Mouse (Mus musculus) kidney, postnatal 14 days (tissue): ENCODE results near the gene Gpbar1.
"Not testable (repeated sequence)": the region's sequence is repeated elsewhere in the genome, so short reads cannot be mapped to it uniquely, and the experiment has no call there.

Source experiments
- DNase-seq: peaks from one replicate; pipeline ENCODE4 v3.0.0; 2022; ENCODE audit warnings: mixed read lengths

Gene Gpbar1

DNA sequence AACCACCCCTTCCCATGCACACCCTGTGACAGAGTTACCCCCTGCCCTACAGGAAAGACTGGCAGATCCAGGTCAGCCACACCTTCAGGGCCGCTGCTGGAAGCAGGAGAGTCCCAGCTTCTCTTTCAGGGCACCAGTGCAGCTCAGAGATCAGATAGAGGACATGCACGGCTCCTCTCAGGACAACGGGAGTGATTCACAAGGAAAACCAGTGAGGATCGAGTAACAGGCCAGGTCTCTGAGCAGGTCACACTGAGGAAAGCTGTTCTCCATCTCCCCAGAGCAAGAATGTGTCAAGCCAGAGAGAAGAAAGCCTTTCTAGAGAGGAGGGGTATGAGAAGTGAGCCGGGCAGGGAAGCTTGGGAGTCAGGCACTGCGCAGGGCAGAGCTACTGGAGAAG lies 18.1 kb downstream of the Gpbar1 start:
- no peak for DNase-seq

DNA sequence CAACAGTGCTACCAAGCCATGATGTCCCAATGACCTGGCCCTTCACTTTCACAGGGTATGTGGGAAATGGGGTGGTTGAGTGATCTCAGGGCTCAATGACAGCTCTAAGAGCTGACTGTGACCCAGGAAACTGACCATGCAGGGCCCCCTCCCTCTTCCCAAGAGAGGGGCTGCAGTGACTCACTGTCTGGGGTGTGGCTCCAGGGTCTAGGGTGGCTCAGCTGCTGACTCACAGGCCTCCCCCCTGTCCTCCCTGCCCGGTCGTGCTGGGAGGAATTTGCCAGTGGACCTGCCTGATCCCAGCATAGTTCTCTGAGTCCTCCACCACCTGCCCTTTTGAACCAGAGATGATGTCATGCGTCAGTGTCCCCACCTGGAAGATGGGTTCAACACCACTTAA lies 18.9 kb downstream of the Gpbar1 start:
- peak; percentile 49 for DNase-seq

DNA sequence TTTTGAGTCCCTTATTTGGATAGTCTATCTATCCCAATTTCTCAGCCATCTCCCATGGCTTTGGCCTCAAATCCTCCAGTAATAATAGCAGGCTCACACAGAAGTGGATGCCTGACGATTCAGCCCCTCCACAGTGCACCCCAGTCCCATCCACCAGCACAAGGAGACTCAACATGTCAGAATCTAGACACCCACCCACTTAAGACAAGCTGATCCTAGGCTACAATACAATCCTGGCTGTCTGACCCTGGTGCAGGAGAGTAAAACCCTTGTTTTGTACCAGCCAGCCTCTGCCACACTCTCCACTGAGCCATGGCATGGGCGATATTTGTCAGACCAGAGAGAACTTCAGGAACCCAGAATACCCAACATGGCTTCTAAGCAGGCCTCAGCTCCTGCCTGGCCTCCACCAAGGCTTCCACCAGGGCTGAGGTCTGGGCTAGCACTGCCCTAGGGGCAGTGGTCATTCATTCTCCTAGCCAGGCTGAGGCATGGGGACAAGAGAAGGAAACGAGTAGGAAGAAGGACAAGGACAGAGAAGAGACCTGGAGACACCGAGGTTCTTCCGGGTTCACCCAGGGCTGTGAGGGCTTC lies 19.9 kb downstream of the Gpbar1 start:
- DNase-seq: no peak

DNA sequence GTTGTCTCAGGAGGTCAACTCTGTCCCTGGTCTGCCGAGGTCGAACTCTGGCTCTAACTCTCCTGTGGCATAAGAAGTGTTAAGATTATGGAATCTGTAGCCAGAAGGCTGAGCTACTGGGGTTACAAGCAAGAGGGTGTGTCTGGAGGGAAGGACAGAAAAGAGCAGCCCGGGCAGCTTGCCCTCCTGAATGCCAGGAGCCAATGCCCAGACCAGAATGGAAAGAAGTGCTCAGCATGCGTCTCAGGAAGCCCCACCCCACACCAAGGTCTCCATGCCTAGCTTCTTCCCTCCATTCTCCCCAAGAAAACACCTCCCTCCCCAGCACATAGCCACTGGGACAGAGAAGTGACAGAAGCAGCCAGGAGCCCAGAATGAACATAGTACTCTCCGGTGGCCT lies 20.6 kb downstream of the Gpbar1 start:
- DNase-seq: no peak

DNA sequence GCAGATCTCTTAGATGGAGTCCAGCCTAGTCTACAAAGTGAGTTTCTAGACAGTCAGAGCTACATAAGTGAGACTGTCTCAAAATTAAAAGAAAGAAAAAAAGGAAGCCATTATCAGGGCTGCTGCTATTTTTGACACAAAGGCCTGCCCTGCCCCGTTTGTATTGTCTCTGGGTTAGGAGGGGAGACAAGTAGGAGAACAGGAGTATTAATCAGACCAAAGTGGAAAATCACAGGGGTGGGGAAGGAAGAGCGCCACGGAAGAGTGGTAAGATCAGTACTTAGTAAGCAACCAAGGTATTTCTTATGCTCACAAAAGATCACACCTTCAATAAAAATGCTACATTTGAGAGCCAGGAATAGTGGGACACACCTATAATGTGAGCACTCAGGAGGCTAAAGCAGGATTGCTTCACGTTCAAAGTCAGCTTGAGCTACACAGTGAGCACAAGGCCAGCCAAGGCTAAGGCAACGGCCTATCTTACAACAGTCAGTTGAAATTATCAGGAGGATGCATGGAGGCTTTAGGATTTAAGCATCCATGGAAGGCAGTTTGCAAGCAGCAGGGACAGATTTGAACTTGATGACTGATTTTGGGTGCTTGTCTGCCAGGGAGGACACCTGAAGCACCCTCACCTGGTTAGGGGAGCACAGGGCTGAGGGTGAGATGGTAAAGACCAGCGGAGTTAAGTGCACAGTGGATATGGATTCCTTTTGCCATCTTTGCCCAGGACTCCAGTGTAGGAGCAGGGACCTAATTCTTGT lies 22.2 kb downstream of the Gpbar1 start:
- DNase-seq: no peak

DNA sequence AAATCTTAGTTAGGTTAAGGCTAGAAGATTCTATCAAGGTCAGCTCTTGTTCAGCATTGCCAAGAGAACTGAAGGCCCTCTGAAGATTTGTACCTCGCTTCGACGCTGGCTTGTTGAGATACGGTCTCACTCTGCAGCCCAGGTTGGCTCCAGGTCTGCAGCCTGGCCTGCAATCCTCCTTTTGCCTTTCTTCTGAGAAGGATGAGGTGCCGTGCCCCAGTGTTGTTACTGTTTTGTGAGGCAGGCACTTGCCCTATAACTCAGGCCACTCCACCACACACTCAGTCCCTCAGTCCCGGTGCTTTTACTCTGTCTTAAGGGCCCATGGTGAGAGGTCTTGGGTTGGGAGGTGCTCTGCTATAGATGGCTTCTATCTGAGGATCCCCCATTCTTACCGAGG lies 23.9 kb downstream of the Gpbar1 start:
- no peak for DNase-seq

DNA sequence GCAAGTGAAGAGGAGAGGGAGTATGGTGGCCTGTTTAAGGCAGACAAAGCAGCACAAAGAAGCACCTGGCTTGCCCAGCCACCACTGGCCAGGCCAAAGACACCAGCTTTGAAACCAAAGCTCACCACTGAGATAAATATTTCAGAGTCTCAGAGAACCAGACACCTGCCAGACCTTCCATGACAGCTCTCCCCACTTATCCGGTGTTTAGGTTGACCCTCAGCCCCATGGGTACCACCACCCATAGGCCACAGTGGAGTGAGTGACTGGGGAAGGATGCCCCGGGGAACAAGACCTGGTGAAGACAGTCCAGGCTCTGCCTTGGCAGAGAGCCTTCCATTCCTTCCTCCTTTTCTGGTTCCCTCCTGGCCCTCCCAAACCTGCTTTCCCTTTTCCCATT lies 24.5 kb downstream of the Gpbar1 start:
- DNase-seq: no peak

DNA sequence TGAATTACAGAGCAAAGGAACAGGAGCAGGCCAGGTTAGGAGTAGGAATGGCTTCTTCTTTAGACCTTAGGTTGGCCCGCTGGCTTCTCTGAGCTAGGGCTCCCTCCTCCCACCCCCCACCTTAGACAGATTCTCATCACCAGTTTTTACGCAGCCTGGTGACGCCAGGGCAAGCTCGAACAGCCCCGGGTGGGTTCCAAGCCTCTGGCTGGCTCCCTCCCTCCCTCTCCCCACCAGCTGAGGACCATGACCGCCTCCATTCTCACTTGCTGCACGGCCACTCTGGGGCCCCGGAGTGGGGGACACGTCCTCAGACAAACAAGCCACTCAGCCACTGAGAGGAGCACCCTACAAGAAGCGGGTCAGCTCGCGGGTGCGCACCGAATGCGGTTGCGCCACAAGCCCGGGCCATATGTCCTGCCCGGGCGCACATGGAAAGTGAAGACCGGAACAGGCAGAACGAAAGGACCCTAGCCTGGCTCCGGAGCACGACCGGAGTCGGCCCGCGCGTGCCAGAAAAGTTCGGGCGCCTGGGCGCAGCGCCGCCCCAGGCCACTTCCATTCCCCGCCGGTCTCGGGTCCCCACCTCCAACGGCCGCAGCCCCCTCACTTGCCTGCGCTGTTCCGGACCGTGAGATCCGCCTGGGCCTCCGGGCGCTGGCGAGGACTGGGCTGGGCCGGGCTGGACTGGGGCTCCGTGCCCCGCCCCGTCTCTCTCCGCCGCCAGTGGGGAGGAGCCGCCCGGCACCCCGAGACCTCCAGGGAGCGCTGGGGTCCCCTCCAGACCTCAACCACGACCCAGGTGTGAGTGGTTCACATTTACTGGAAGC lies 25.4 kb downstream of the Gpbar1 start:
- DNase-seq: peak; percentile 89

DNA sequence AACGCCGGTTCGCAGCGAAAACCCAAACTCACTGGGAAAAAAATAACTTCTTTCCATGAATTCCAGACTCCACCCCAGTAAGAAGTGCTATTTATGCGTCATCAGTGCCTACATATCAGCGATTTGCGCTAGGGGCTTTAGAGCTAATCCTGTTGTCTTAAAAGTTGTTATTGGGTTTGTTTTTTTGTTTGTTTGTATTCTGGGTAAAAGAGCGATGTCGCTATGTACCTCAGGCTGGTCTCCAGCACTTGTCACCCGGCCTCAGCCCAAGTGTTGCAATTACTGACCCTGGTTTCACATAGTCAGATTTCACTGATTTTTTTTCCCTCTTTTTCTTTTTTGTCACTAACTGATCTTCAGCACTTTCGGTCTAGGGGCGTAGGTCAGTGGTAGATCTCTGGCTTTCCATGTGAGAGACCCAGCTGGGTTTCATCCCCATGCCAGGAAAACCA lies 26.0 kb downstream of the Gpbar1 start:
- no peak for DNase-seq

DNA sequence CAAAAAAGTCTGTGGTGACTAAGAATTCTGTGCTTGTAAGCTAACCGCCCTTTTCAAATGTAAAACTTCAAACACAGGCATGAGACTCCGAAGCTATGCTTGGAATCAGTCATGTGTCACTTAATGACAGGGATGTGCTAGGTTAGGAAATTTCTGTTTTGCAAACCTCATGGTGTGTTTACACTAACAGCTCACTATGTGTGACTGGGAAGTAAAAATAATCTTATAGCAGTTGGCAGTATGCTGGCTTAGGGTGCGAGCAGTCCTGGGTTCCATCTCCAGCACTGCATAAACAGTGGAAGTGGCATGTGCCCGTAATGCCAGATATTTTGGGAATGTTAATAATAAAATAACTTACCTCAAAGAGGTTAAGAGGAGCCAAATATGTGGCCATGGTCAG lies 26.6 kb downstream of the Gpbar1 start:
- no peak for DNase-seq

DNA sequence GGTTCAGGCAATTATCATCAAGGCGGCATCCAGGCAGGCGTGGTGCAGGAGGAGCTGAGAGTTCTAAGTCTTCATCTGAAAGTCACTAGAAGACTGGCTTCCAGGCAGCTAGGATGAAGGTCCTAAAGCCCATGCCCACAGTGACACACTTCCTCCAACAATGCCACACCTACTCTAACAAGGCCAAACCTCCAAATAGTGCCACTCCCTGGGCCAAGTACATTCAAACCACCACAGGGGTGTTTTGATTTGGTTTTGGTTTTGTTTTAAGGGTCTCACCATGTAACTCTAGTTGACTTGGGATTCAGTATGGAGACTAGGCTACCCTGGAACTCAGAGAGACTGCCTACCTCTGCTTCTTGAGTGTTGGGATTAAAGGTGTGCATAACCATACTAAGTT lies 27.2 kb downstream of the Gpbar1 start, which contains the start of gene Tmbim1:
Tmbim1 (minus strand) TSS at position 101 of the 400 bp plus-strand sequence.
- no peak for DNase-seq

DNA sequence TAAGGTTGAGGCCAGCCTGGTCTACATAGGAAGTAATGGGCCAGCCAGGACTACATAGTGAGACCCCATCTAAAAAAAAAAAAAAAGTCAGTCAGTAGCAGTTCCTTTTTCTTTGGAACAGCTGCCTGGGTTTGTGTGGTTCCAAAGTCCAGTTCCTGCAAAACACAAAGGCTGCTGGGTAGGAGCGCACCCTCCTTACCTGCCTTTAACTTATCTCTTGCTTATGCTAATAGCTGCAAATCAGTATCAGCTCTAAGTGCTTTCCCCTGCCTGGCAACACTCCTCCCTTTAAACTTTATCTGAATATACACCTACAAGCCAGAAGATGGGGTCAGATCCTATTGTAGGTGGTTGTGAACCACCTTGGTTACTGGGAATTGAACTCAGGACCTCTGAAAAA lies 28.8 kb downstream of the Gpbar1 start:
- no peak for DNase-seq

DNA sequence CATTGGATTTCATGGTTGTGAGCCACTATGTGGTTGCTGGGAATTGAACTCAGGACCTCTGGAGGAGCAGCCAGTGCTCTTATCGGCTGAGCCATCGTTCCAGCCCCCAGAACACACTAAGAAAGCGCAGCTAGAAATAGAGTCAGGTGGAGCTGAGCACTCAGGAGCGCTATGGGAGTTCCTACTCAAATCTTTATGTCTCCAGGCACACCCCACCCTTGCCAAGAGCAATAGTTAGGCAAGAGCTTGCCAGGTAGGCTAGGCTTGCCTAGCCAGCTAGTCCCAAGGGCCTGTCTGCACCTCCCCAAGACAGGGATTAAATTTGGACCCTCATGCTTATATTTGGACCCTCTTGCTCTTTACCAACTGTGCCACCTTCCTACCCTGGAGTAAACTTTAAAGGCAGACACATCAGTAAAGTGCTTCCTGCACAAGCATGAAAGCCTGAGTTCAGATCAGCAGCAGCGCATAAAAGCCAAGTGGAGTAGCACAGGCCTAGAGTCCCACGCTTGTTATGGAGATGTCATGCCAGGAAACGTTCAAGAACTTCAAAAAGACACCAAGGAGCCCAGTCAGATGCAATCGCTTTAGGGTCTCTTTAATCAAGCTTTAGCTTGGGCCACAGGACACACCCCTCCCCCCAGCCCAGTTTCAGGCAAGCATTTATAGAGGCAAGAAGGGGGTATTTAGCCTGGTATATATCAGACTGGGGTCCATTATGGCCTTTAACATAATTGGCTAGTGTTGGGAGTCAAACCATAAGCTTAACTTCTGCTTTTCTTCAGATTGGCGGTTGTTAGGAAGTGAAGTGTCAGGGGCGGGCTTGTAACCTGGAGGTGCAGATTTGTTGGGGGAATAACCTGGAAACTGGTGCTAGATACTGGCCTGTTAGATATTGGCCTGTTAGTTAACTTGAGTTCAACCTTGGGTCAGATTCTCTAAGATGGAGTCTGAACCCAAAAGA lies 29.9 kb downstream of the Gpbar1 start:
- no peak for DNase-seq

DNA sequence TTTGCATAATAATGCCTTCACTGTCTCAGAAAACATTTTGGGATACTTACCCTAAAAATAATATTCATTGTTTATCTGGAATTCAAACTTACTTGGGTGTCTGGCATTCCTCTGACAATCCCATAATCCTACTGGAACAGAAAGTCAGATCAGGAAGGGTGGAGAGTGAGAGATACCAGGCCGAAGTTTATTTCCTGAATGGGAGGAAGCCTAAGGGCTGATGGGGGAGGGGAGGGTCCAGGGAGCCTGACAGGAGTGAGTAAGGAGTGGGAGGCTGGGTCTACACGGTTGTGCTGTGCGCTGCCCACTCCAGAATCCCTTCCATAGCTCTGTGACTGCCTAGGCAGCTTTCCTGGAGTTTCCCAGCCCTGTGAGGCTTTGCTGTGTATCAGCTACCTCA lies 31.4 kb downstream of the Gpbar1 start:
- no peak for DNase-seq

DNA sequence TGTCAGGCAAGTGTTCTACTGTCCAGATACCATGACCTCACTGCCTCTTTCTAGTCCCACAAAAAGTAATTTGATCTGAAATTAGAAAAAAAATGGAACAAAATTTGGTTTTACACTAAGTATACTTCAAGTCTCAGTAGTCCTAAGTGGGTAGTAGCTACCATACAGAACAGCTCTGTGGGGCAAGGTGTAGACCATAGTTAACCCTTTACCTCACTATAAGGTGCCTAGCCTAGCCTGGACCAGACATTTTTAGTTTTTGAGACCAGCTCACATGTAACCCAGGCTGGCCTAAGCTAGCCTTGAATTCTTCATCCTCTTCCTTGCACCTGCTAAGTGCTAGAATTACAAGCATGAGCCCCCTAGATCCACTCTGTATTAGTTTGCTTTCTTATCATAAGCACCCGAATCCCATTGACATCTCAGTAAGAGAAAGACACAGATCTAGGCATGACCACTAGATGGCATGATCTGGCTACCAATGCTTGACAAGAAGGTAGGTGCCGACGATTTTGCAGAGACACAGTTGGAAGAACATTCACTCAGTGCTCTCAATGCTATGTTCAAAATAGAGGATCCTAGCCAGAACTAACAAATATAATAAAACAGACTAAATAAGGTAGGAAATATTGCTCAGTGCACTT lies 34.8 kb downstream of the Gpbar1 start:
- peak; percentile 87 for DNase-seq

DNA sequence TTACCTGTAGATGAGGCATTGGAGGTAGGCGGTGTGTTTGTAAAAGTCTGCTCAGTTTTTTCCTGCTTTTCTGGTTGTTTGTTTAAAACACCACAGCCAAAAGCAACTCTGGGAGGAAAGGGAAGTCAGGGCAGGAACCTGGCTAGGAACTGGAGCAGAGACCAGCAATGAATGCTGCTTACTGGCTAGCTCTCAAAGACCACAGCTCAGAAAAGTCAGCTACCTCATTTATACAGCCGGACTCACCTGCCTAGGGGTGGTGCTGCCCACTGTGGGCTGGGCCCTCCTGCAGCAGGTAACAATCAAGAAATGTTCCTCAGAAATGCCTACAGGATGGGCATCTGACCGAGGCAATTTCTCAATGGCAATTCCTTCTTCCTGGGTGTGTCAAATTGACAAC lies 36.4 kb downstream of the Gpbar1 start:
- DNase-seq: no peak

DNA sequence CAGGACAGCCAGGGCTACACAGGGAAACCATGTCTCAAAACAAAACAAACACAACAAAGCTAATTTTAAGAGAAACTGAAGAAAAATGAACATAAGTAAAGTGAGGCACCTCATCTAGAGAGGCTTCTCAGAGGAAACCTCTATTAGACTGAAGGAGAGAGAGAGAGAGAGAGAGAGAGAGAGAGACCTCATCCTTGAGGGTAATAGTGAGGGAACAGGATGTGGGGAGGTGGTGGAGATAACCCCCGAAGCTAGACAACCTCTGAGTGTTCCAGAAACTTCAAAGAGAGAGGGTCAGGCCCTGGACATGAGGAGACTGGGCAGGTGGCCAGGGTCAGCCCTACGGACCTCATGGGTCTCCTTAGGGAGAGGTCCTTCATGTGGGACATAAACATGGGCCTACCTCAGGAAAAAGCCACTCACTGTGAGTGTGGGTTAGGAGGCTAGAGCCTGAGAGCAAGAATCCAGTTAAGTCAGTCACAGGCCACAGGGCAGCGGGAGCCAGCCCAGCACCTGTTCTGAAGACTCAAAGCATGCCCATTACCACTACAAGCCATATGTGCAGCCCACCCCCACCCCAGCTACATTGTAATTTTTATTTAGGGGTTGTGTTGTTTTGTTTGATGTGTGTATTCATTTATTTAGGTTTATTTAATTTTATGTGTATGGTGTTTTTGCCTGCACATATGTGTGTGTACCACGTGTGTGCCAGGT lies 37.9 kb downstream of the Gpbar1 start:
- no peak for DNase-seq

DNA sequence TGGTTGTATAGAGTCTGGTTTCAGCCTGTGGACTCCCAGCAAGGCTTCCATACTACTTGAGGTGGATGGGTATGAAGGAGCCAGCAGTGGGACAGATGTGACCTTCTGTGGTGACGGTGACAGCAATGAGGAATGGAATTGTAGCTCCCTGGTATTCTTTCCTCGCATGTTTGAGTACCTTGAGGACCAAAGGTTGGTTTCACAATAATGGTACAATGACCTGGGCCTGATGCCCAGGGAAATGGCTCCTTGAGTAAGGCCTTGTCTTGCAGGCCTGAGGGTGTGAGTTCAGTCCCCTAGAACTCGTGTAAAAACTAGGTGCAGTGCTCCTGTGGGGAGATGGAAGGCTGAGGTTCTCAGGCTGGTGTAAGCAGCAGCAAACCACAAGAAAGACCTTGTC lies 40.4 kb downstream of the Gpbar1 start:
- DNase-seq: no peak

DNA sequence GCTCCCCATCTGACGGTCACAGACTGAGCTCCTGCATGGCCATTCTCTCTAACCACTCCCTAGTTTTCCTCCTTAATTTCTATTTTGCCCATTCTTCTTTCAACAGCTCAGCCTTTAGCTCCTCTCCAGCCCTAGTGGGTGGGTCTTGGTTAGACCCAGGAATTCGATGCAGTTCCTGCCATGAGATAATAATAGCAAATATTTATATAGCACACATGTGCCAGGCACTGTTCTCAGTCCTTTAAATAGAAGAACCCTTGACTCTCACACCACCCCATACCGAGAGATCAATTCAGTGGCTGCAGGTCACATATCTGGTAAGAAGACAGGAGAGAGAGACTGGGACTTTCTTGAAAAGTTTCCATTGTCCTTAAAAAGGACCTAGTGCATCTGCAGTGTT lies 43.0 kb downstream of the Gpbar1 start:
- DNase-seq: no peak

DNA sequence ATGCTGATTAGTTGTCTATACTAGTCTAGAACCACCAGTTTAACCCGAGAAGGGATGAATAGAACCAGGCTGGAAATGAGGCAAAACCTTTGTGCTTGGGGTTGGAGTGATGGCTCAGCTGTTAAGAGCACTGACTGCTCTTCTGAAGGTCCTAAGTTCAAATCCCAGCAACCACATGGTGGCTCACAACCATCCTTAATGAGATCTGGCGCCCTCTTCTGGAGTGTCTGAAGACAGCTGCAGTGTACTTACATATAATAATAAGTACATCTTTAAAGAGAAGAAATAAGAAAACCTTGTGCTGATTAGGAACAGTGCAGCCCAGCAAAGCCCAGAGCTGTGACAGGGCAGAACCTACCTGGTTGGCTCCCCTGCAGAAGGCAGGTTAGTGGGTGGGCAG lies 48.6 kb downstream of the Gpbar1 start:
- not testable (repeated sequence) for DNase-seq
